Mouse (Mus musculus) heart, adult 2 months (tissue): ENCODE results near the gene Hip1r. TPM values are rescaled to one million over a fixed set of nuclear protein-coding genes. Genes with fewer than 3 reads are reported as not detected.

Experiments used
- DNase-seq, 2 experiments: peaks; one replicate each; pipeline ENCODE4 v3.0.0; 2021
- H3K27ac ChIP-seq: fragments of 200-600 bp; 2 replicates; pipeline ENCODE4 v1.8.1; 2022
- H3K27me3 ChIP-seq: fragments of 200-500 bp; 2 replicates; pipeline ENCODE4 v1.6.1; 2012; ENCODE audit warnings: mild to moderate bottlenecking, low read length, inconsistent platforms, mixed read lengths; ENCODE audit not compliant: control insufficient read depth, insufficient read depth
- H3K36me3 ChIP-seq: fragments of 200-500 bp; 2 replicates; pipeline ENCODE4 v1.6.1; 2012; ENCODE audit warnings: low read length, inconsistent platforms; ENCODE audit not compliant: control insufficient read depth, insufficient read depth
- H3K4me1 ChIP-seq: fragments of 200-500 bp; 2 replicates; pipeline ENCODE4 v1.6.1; 2011; ENCODE audit warnings: low read length; ENCODE audit not compliant: control insufficient read depth, insufficient read depth
- H3K4me3 ChIP-seq: fragments of 200-600 bp; 2 replicates; pipeline ENCODE4 v1.8.1; 2022
- H3K79me2 ChIP-seq: fragments of 200-500 bp; replicated peaks from 2 replicates; pipeline ENCODE4 v1.6.1; 2012; ENCODE audit warnings: mild to moderate bottlenecking, inconsistent platforms, low read length, moderate library complexity, mixed read lengths; ENCODE audit not compliant: control insufficient read depth, insufficient read depth
- H3K9ac ChIP-seq: fragments of 200-500 bp; 2 replicates; pipeline ENCODE4 v1.6.1; 2012; ENCODE audit warnings: low read depth, mild to moderate bottlenecking, control low read depth, inconsistent platforms, low read length, mixed read lengths
- CTCF ChIP-seq: fragments of 200-600 bp; IDR thresholded peaks from 2 replicates; pipeline ENCODE4 v1.8.1; 2022; ENCODE audit warnings: antibody characterized with exemption, mild to moderate bottlenecking, moderate library complexity
- EP300 ChIP-seq: fragments of 200-500 bp; IDR thresholded peaks from 2 replicates; pipeline ENCODE4 v1.6.1; 2011; ENCODE audit warnings: low read depth, low read length, control low read depth; ENCODE audit not compliant: insufficient read depth
- POLR2A ChIP-seq: fragments of 200-500 bp; IDR thresholded peaks from 2 replicates; pipeline ENCODE4 v1.6.1; 2011; ENCODE audit warnings: mild to moderate bottlenecking, low read depth, low read length, control low read depth; ENCODE audit not compliant: insufficient read depth
- WGBS: fragments of 180-500 bp; shearing (Covaris S2); methylation state at CpG from one replicate; pipeline ENCODE4 v1.1.7; 2018; 5-methylcytosine and 5-hydroxymethylcytosine counted together
- intact Hi-C: fragments of 180-260 bp; cut with DNase I; formaldehyde crosslinking; loops from one replicate; pipeline ENCODE4 v1.15.1; 2025
- polyA plus RNA-seq: library from polyadenylated mRNA; depleted of rRNA; stranded (reverse); fragments of >200 nt; gene quantifications from 2 replicates; pipeline ENCODE4 v1.2.3, GENCODE M21; 2012
- total RNA-seq, 2 experiments: library from RNA; stranded (reverse); gene quantifications; 2 replicates each; pipeline ENCODE4 v1.2.3; 2021

Gene Hip1r
- total and polyA plus RNA-seq, 3 experiments, result 7.0 to 16.7 (median 16.3) TPM

- intact Hi-C loops, result no loop called here
- H3K27ac ChIP-seq, result no peak overlapping the region
- 90% methylated on average over 12 of the region's 12 CpGs for WGBS
- no peak for TF ChIP-seq CTCF
- TF ChIP-seq POLR2A, result no peak
- no peak for TF ChIP-seq EP300
- no peaks in the 10 kb centered on the region for H3K79me2 ChIP-seq
- no peak overlapping the region for H3K4me3 ChIP-seq
- H3K9ac ChIP-seq, result no peak overlapping the region
- H3K4me1 ChIP-seq, result peaks cover 2% of the 10 kb centered on the region
- no peaks in the 10 kb centered on the region for H3K27me3 ChIP-seq
- H3K36me3 ChIP-seq, result no peaks in the 10 kb centered on the region
- DNase-seq, result no peak
Observed at GRCm38 (mm10) chr5:123933556-123933955, 39.9 kb upstream of the Hip1r start.

GRCm38 (mm10) chr5:123933957-123934591 is 39.4 kb upstream of the Hip1r start:
- Histone ChIP-seq H3K27me3 (no peaks in the 10 kb centered on the region), H3K36me3 (no peaks in the 10 kb centered on the region), H3K4me3 (no peak overlapping the region), H3K4me1 (peaks cover 2% of the 10 kb centered on the region), H3K79me2 (no peaks in the 10 kb centered on the region), H3K9ac (no peak overlapping the region), H3K27ac (no peak overlapping the region)
- TF ChIP-seq CTCF, result peak; percentile 57
- TF ChIP-seq POLR2A, result no peak
- 37% methylated on average over 18 of the region's 18 CpGs for WGBS
- intact Hi-C loops, result no loop called here
- no peak for DNase-seq

GRCm38 (mm10) chr5:123935931-123936330 is 37.5 kb upstream of the Hip1r start:
- no peaks in the 10 kb centered on the region for H3K36me3 ChIP-seq
- H3K9ac ChIP-seq, result no peak overlapping the region
- TF ChIP-seq POLR2A, result no peak
- no peak for TF ChIP-seq EP300
- no peak for TF ChIP-seq CTCF
- 78% methylated on average over 5 of the region's 5 CpGs for WGBS
- H3K79me2 ChIP-seq, result no peaks in the 10 kb centered on the region
- H3K27ac ChIP-seq, result no peak overlapping the region
- no peak overlapping the region for H3K4me3 ChIP-seq
- H3K4me1 ChIP-seq, result peaks cover 2% of the 10 kb centered on the region
- intact Hi-C loops, result no loop called here
- no peak for DNase-seq
- H3K27me3 ChIP-seq, result no peaks in the 10 kb centered on the region

GRCm38 (mm10) chr5:123938479-123938878 is 34.9 kb upstream of the Hip1r start:
- no peak for DNase-seq
- H3K27me3 ChIP-seq, result no peaks in the 10 kb centered on the region
- 76% methylated on average over 5 of the region's 5 CpGs for WGBS
- no peak overlapping the region for H3K4me3 ChIP-seq
- H3K79me2 ChIP-seq, result no peaks in the 10 kb centered on the region
- intact Hi-C loops, result no loop called here
- no peaks in the 10 kb centered on the region for H3K36me3 ChIP-seq
- H3K4me1 ChIP-seq, result no peaks in the 10 kb centered on the region
- H3K27ac ChIP-seq, result no peak overlapping the region
- no peak for TF ChIP-seq POLR2A
- TF ChIP-seq CTCF, result no peak
- no peak for TF ChIP-seq EP300
- H3K9ac ChIP-seq, result no peak overlapping the region

GRCm38 (mm10) chr5:123946546-123946945 is 26.9 kb upstream of the Hip1r start:
- H3K27ac ChIP-seq, result no peak overlapping the region
- DNase-seq, result no peak
- no peaks in the 10 kb centered on the region for H3K36me3 ChIP-seq
- no peaks in the 10 kb centered on the region for H3K79me2 ChIP-seq
- TF ChIP-seq CTCF (no peak), POLR2A (no peak), EP300 (no peak)
- H3K4me3 ChIP-seq, result no peak overlapping the region
- no peak overlapping the region for H3K9ac ChIP-seq
- WGBS, result 56% methylated on average over 4 of the region's 4 CpGs
- H3K27me3 ChIP-seq, result no peaks in the 10 kb centered on the region
- intact Hi-C loops, result loop anchor here (2.0 to 10.0 kb wide), 2 partner anchors 138 to 318 kb away; no protein-coding TSS in a partner anchor
- no peaks in the 10 kb centered on the region for H3K4me1 ChIP-seq

GRCm38 (mm10) chr5:123947041-123947761 is 26.2 kb upstream of the Hip1r start:
- no peak for DNase-seq
- intact Hi-C loops, result loop anchor here (1.0 to 10.0 kb wide), 3 partner anchors 45 to 318 kb away; no protein-coding TSS in a partner anchor
- H3K79me2 ChIP-seq, result no peaks in the 10 kb centered on the region
- peak; percentile 89 for TF ChIP-seq CTCF
- TF ChIP-seq POLR2A, result no peak
- H3K4me3 ChIP-seq, result no peak overlapping the region
- no peak overlapping the region for H3K27ac ChIP-seq
- no peak overlapping the region for H3K9ac ChIP-seq
- 48% methylated on average over 7 of the region's 7 CpGs for WGBS
- no peaks in the 10 kb centered on the region for H3K4me1 ChIP-seq
- no peaks in the 10 kb centered on the region for H3K27me3 ChIP-seq
- H3K36me3 ChIP-seq, result no peaks in the 10 kb centered on the region
